Mouse (Mus musculus): ENCODE measurements at regions not wholly inside any gene's neighbourhood (a gene's known extent, or its start where the extent isn't known, plus 50 kb on each side); places are given as distances from the start of the nearest gene placed in this dataset.
"Not testable (repeated sequence)": the region's sequence is repeated elsewhere in the genome, so short reads cannot be mapped to it uniquely, and the experiment has no call there.

- H3K9me3 ChIP-seq (ENCODE audit: control insufficient read depth) = no peaks in the 10 kb centered on the region
- WGBS = 51% methylated on average over 22 of the region's 22 CpGs
- H3K4me2 ChIP-seq (replicated peaks; ENCODE audit: low read depth) = no peak overlapping the region
- H3K27me3 ChIP-seq (replicated peaks; ENCODE audit: control insufficient read depth, insufficient read depth, low read length) = no peaks in the 10 kb centered on the region
- no peak overlapping the region for H3K9ac ChIP-seq (ENCODE audit: low read depth, low read length)
- ATAC-seq = no peak
- H3K36me3 ChIP-seq (ENCODE audit: control insufficient read depth, insufficient read depth) = no peaks in the 10 kb centered on the region
- TF ChIP-seq CTCF (IDR thresholded peaks at IDR 0.05; ENCODE audit: low read depth) = no peak
- no peak overlapping the region for H3K4me3 ChIP-seq (ENCODE audit: low read depth, low read length)
- H3K27ac ChIP-seq (ENCODE audit: low read depth, low read length) = no peak overlapping the region
- no peaks in the 10 kb centered on the region for H3K4me1 ChIP-seq (replicated peaks; ENCODE audit: control insufficient read depth, insufficient read depth, low read length)
Observed at GRCm38 (mm10) chr17:85857705-85858472, 169.8 kb upstream of the Six2 start.

GRCm38 (mm10) chr17:85856894-85857293 is 168.8 kb upstream of the Six2 start:
- H3K27ac ChIP-seq (ENCODE audit: low read depth, low read length); H3K4me3 ChIP-seq (ENCODE audit: low read depth, low read length); H3K9me3 ChIP-seq (ENCODE audit: control insufficient read depth); H3K36me3 ChIP-seq (ENCODE audit: control insufficient read depth, insufficient read depth); H3K4me1 ChIP-seq (replicated peaks; ENCODE audit: control insufficient read depth, insufficient read depth, low read length); H3K4me2 ChIP-seq (replicated peaks; ENCODE audit: low read depth); H3K27me3 ChIP-seq (replicated peaks; ENCODE audit: control insufficient read depth, insufficient read depth, low read length); H3K9ac ChIP-seq (ENCODE audit: low read depth, low read length); ATAC-seq: not testable (repeated sequence)
- 40% methylated on average over 3 of the region's 5 CpGs for WGBS

GRCm38 (mm10) chr17:85853156-85853555 is 165.1 kb upstream of the Six2 start:
- no peaks in the 10 kb centered on the region for H3K27me3 ChIP-seq (replicated peaks; ENCODE audit: control insufficient read depth, insufficient read depth, low read length)
- no peaks in the 10 kb centered on the region for H3K4me1 ChIP-seq (replicated peaks; ENCODE audit: control insufficient read depth, insufficient read depth, low read length)
- no peak for ATAC-seq
- no peaks in the 10 kb centered on the region for H3K9me3 ChIP-seq (ENCODE audit: control insufficient read depth)
- H3K36me3 ChIP-seq (ENCODE audit: control insufficient read depth, insufficient read depth) = no peaks in the 10 kb centered on the region
- 40% methylated on average over 5 of the region's 5 CpGs for WGBS
- no peak overlapping the region for H3K4me3 ChIP-seq (ENCODE audit: low read depth, low read length)
- no peak overlapping the region for H3K4me2 ChIP-seq (replicated peaks; ENCODE audit: low read depth)
- no peak overlapping the region for H3K9ac ChIP-seq (ENCODE audit: low read depth, low read length)
- H3K27ac ChIP-seq (ENCODE audit: low read depth, low read length) = no peak overlapping the region
- TF ChIP-seq CTCF (IDR thresholded peaks at IDR 0.05; ENCODE audit: low read depth) = no peak

- H3K9ac ChIP-seq (ENCODE audit: low read depth, low read length) = no peak overlapping the region
- H3K9me3 ChIP-seq (ENCODE audit: control insufficient read depth) = no peaks in the 10 kb centered on the region
- no peak overlapping the region for H3K4me3 ChIP-seq (ENCODE audit: low read depth, low read length)
- no peaks in the 10 kb centered on the region for H3K27me3 ChIP-seq (replicated peaks; ENCODE audit: control insufficient read depth, insufficient read depth, low read length)
- ATAC-seq = no peak
- H3K4me2 ChIP-seq (replicated peaks; ENCODE audit: low read depth) = no peak overlapping the region
- no peaks in the 10 kb centered on the region for H3K4me1 ChIP-seq (replicated peaks; ENCODE audit: control insufficient read depth, insufficient read depth, low read length)
- WGBS = 92% methylated on average over 3 of the region's 3 CpGs
- no peak for TF ChIP-seq CTCF (IDR thresholded peaks at IDR 0.05; ENCODE audit: low read depth)
- H3K27ac ChIP-seq (ENCODE audit: low read depth, low read length) = no peak overlapping the region
- no peaks in the 10 kb centered on the region for H3K36me3 ChIP-seq (ENCODE audit: control insufficient read depth, insufficient read depth)
Observed at GRCm38 (mm10) chr17:85848526-85848925, 160.5 kb upstream of the Six2 start.

- no peaks in the 10 kb centered on the region for H3K36me3 ChIP-seq (ENCODE audit: control insufficient read depth, insufficient read depth)
- no peak for ATAC-seq
- no peaks in the 10 kb centered on the region for H3K4me1 ChIP-seq (replicated peaks; ENCODE audit: control insufficient read depth, insufficient read depth, low read length)
- WGBS = 68% methylated on average over 7 of the region's 7 CpGs
- no peak overlapping the region for H3K27ac ChIP-seq (ENCODE audit: low read depth, low read length)
- H3K9ac ChIP-seq (ENCODE audit: low read depth, low read length) = no peak overlapping the region
- H3K4me2 ChIP-seq (replicated peaks; ENCODE audit: low read depth) = no peak overlapping the region
- no peak for TF ChIP-seq CTCF (IDR thresholded peaks at IDR 0.05; ENCODE audit: low read depth)
- no peaks in the 10 kb centered on the region for H3K9me3 ChIP-seq (ENCODE audit: control insufficient read depth)
- no peaks in the 10 kb centered on the region for H3K27me3 ChIP-seq (replicated peaks; ENCODE audit: control insufficient read depth, insufficient read depth, low read length)
- H3K4me3 ChIP-seq (ENCODE audit: low read depth, low read length) = no peak overlapping the region
Observed at GRCm38 (mm10) chr17:85847756-85848155, 159.7 kb upstream of the Six2 start.

GRCm38 (mm10) chr17:85845059-85845458 is 157.0 kb upstream of the Six2 start:
- no peak for ATAC-seq
- no peak for TF ChIP-seq CTCF (IDR thresholded peaks at IDR 0.05; ENCODE audit: low read depth)
- H3K4me2 ChIP-seq (replicated peaks; ENCODE audit: low read depth) = no peak overlapping the region

More at GRCm38 (mm10) chr17:85845059-85845458, 157.0 kb upstream of the Six2 start:
- H3K4me1 ChIP-seq (replicated peaks; ENCODE audit: control insufficient read depth, insufficient read depth, low read length) = no peaks in the 10 kb centered on the region
- no peak overlapping the region for H3K4me3 ChIP-seq (ENCODE audit: low read depth, low read length)
- no peaks in the 10 kb centered on the region for H3K27me3 ChIP-seq (replicated peaks; ENCODE audit: control insufficient read depth, insufficient read depth, low read length)
- no peaks in the 10 kb centered on the region for H3K9me3 ChIP-seq (ENCODE audit: control insufficient read depth)
- no peak overlapping the region for H3K9ac ChIP-seq (ENCODE audit: low read depth, low read length)
- H3K36me3 ChIP-seq (ENCODE audit: control insufficient read depth, insufficient read depth) = no peaks in the 10 kb centered on the region
- 62% methylated on average over 6 of the region's 6 CpGs for WGBS
- no peak overlapping the region for H3K27ac ChIP-seq (ENCODE audit: low read depth, low read length)

Measured in intestine, postnatal 0 days (tissue).